Mouse (Mus musculus) midbrain, embryonic 11.5 days (tissue): Measurements from ENCODE around the gene Crnn. TPM values are rescaled to one million over a fixed set of nuclear protein-coding genes. Genes with fewer than 3 reads are reported as not detected.

Source experiments
- ATAC-seq: fragments of 200-750 bp; cut with Nextera tagmentation; 2 replicates; pipeline ENCODE4 v1.8.0; 2017; ENCODE audit warnings: moderate TSS enrichment, moderate library complexity; ENCODE audit not compliant: low FRiP score
- DNase-seq: peaks from one replicate; pipeline ENCODE4 v3.0.0; 2015; ENCODE audit warnings: low spot score; ENCODE audit errors: missing footprints
- H3K27ac ChIP-seq: fragments of 300-500 bp; sonication (generic); 2 replicates; pipeline ENCODE4 v1.5.1; 2014; ENCODE audit warnings: low read depth, low read length
- H3K27me3 ChIP-seq: fragments of 300-500 bp; sonication (generic); 2 replicates; pipeline ENCODE4 v1.6.1; 2014; ENCODE audit warnings: mild to moderate bottlenecking, low read length, moderate library complexity, mixed read lengths; ENCODE audit not compliant: control insufficient read depth, insufficient read depth
- H3K36me3 ChIP-seq: fragments of 300-500 bp; sonication (generic); 2 replicates; pipeline ENCODE4 v1.6.1; 2014; ENCODE audit warnings: mild to moderate bottlenecking, low read length, moderate library complexity, mixed read lengths; ENCODE audit not compliant: control insufficient read depth, insufficient read depth
- H3K4me1 ChIP-seq: fragments of 300-500 bp; sonication (generic); 2 replicates; pipeline ENCODE4 v1.6.1; 2014; ENCODE audit warnings: low read length; ENCODE audit not compliant: control insufficient read depth, insufficient read depth
- H3K4me2 ChIP-seq: fragments of 300-500 bp; sonication (generic); 2 replicates; pipeline ENCODE4 v1.6.1; 2014; ENCODE audit warnings: mild to moderate bottlenecking, moderate library complexity
- H3K4me3 ChIP-seq: fragments of 300-500 bp; sonication (generic); 2 replicates; pipeline ENCODE4 v1.5.1; 2014; ENCODE audit warnings: low read depth, low read length
- H3K9ac ChIP-seq: fragments of 300-500 bp; sonication (generic); 2 replicates; pipeline ENCODE4 v1.6.1; 2014; ENCODE audit warnings: low read length
- H3K9me3 ChIP-seq: fragments of 300-500 bp; sonication (generic); 2 replicates; pipeline ENCODE4 v1.6.1; 2016; ENCODE audit warnings: low read length; ENCODE audit not compliant: control insufficient read depth
- WGBS: fragments of 180-500 bp; shearing (Covaris S2); extraction: QIAGEN DNeasy Blood & Tissue Kit; methylation state at CpG from one replicate; pipeline ENCODE4 v1.1.7; 2014; 5-methylcytosine and 5-hydroxymethylcytosine counted together
- polyA plus RNA-seq: library from polyadenylated mRNA; unstranded; fragments of >200 nt; fragmentation: Nextera tagmentation; extraction: Ambion mirVana; gene quantifications from 2 replicates; pipeline ENCODE4 v1.2.1, GENCODE M21; 2014

Gene Crnn
- polyA plus RNA-seq = not detected in 2 replicates

DNA sequence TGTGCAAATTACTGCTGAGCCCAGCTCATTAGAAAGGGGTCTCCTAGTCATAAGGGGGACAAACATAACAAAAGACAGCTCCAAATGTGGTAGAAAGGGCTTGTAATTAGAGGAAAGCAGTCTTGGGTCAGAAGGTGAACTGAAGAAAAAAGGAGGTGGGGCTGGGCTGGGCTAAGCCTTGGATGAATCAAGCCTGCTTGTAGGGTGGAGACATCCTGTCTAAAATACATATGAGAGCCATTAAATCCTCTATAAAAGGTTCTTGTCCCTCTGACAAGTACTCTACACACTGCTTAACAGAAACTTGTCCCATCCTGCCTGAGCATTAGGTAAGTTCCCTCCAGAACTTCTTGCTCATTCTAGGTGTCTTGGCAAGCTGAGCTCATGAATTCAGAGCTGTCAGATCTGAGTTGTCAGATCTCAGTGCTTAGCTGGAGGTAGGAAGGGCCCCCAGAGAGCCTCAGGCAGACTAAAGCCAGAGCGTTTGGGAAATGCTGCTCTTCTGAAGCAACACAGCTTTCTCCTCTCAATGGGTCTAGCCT, at the start of gene Crnn:
Crnn (plus strand) TSS at position 278 of the 542 bp plus-strand sequence.
- no peaks in the 10 kb centered on the region for H3K27me3 ChIP-seq
- no peak within 1 kb of the TSS for H3K27ac ChIP-seq

DNA sequence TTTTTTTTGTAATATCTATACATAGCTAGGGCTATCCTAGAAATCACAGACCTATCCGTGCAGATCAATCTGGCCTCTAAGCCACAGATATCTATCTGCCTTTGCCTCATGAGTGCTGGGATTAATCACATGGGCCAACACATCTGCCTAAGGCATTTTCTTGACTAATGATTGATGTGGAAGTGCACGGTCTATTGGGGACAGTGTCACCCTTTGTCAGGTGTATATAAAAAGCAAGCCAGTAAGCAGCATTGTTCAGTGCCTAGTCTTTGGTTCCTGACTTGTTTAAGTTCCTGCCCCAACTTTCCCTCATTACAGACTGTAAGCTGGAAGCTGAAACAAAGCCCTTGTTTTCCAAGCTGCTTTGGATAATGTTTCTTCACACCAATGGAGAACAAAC, 48.1 kb upstream of the Crnn start:
- no peak overlapping the region for H3K27ac ChIP-seq
- no peak for ATAC-seq
- no peak overlapping the region for H3K4me2 ChIP-seq
- H3K9me3 ChIP-seq = no peaks in the 10 kb centered on the region
- H3K9ac ChIP-seq = no peak overlapping the region
- H3K36me3 ChIP-seq = no peaks in the 10 kb centered on the region
- no peak overlapping the region for H3K4me3 ChIP-seq
- no peaks in the 10 kb centered on the region for H3K27me3 ChIP-seq
- DNase-seq = no peak
- 85% methylated on average over 2 of the region's 2 CpGs for WGBS
- no peaks in the 10 kb centered on the region for H3K4me1 ChIP-seq

More for the DNA sequence above, at the start of gene Crnn:
- Histone ChIP-seq H3K9ac (no peak within 1 kb of the TSS), H3K36me3 (no peaks in the 10 kb centered on the region), H3K9me3 (no peaks in the 10 kb centered on the region), H3K4me2 (no peak within 1 kb of the TSS), H3K4me3 (no peak within 1 kb of the TSS), H3K4me1 (no peaks in the 10 kb centered on the region)
- ATAC-seq = no peak
- DNase-seq = no peak
- WGBS = 50% methylated on average over 1 of the region's 1 CpGs

DNA sequence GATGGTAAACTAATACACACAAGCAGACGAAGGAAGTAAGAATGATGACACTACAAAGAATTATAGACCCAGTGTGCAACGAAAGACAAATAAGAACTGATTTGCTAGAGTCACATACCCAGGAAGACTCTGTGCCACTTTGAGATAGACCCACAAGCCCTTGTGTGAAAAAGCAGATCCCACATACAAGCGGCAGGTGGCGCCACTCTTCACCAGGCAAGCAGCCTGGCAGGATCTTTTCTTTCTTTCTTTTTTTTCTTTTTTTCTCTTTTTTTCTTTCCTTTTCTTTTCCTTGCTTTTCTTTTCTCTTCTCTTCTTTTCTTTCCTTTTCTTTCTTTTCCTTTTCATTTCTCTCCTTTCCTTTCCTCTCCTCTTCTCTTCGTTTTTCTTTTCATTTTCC, 32.9 kb upstream of the Crnn start:
- H3K4me2 ChIP-seq = no peak overlapping the region
- no peak overlapping the region for H3K4me3 ChIP-seq
- H3K27ac ChIP-seq = no peak overlapping the region
- no peaks in the 10 kb centered on the region for H3K4me1 ChIP-seq
- no peaks in the 10 kb centered on the region for H3K27me3 ChIP-seq
- 40% methylated on average over 5 of the region's 5 CpGs for WGBS
- DNase-seq = no peak
- no peak overlapping the region for H3K9ac ChIP-seq
- ATAC-seq = no peak
- no peaks in the 10 kb centered on the region for H3K9me3 ChIP-seq
- H3K36me3 ChIP-seq = no peaks in the 10 kb centered on the region

DNA sequence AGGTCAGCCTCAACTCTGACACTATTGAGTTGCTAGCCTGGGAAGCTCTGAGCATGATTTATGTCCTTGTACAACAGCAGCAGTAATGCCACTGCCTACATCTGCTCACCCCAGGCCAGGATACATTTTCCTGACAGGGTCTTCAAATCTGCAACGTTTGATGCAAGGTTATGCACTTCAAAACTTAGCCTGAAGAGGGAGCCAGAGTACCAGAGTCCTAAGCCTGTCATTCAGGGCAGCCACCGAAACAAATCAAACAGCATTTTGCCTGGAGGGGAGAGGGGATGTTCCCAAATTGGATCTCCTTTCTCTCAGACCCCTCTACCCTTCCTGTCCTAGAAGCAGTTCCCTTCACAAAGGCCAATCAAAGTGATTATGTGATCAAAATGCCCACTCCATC, 30.1 kb upstream of the Crnn start:
- H3K4me3 ChIP-seq = no peak overlapping the region
- ATAC-seq = peak; percentile 42; the same call in 1 of the 2 replicates
- H3K9me3 ChIP-seq = no peaks in the 10 kb centered on the region
- DNase-seq = peak; percentile 93
- no peaks in the 10 kb centered on the region for H3K36me3 ChIP-seq
- no peaks in the 10 kb centered on the region for H3K27me3 ChIP-seq
- no peaks in the 10 kb centered on the region for H3K4me1 ChIP-seq
- H3K27ac ChIP-seq = no peak overlapping the region
- H3K4me2 ChIP-seq = no peak overlapping the region
- H3K9ac ChIP-seq = no peak overlapping the region
- 12% methylated on average over 2 of the region's 2 CpGs for WGBS

DNA sequence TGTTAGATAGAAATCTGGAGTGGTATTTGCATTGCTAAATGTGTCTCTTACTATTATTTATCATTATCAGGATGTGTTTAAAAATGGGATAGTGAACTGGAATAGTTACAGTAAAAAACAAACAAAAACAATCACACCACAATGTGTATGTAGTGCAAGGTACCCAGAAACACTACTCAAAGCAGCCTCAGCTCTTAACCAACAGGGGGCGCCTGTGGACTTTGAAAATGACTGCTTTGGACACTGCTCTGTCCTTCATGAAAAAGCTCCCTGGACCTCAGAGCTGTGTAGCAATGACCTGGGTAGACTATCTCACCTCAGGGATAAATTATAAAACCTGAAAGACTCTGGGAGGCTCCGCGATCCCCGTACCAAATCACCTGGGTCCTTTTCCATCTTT, 25.5 kb upstream of the Crnn start:
- H3K4me2 ChIP-seq = no peak overlapping the region
- no peaks in the 10 kb centered on the region for H3K4me1 ChIP-seq
- H3K27me3 ChIP-seq = no peaks in the 10 kb centered on the region
- H3K9ac ChIP-seq = no peak overlapping the region
- no peak for DNase-seq
- WGBS = 58% methylated on average over 4 of the region's 4 CpGs
- H3K4me3 ChIP-seq = no peak overlapping the region
- no peak for ATAC-seq
- H3K9me3 ChIP-seq = no peaks in the 10 kb centered on the region
- H3K27ac ChIP-seq = no peak overlapping the region
- H3K36me3 ChIP-seq = no peaks in the 10 kb centered on the region

DNA sequence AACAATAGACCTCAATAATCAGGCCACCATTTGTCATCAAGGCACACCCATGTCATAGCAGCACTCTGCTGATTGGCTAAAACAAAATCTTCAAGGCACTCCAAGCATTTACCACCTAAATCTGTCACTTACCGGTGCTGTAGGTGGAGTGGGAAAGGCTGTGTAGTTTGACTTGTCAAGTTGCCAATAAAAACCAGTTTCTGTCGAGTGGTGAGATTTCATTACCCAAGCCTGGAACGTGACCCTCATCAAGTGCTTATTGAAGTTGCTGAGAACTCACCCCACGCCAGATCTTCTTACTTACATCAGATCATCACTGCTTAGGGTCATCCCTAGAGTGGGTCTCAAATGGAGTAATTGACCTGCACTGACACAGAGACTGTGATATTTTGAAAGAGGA, 16.5 kb upstream of the Crnn start:
- H3K4me1 ChIP-seq = no peaks in the 10 kb centered on the region
- 68% methylated on average over 4 of the region's 4 CpGs for WGBS
- H3K27ac ChIP-seq = no peak overlapping the region
- H3K36me3 ChIP-seq = no peaks in the 10 kb centered on the region
- ATAC-seq (no peak), DNase-seq (no peak)
- no peak overlapping the region for H3K4me3 ChIP-seq
- H3K27me3 ChIP-seq = no peaks in the 10 kb centered on the region
- H3K4me2 ChIP-seq = no peak overlapping the region
- no peak overlapping the region for H3K9ac ChIP-seq
- no peaks in the 10 kb centered on the region for H3K9me3 ChIP-seq

DNA sequence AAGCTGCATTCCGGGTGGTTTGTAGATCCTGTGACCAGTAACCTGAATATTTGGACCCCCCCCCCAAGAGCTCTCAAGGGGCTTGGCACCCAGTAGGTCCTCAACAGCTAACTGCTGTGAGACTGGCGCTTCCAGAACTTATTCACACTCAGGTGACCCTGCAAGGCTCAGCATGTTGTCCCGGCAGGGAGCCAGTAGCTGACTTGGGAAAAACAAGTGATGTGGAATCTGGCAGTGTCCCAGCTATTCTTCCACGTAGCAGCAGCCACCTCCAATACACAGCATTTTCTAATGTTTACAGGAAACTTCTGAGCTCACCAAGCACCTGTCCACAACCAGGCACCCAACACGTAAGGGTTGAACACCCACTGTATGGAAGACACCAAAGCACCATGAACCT, 15.5 kb upstream of the Crnn start:
- no peak overlapping the region for H3K9ac ChIP-seq
- no peak overlapping the region for H3K4me3 ChIP-seq
- H3K27me3 ChIP-seq = no peaks in the 10 kb centered on the region
- ATAC-seq = no peak
- WGBS = 50% methylated on average over 5 of the region's 5 CpGs
- no peaks in the 10 kb centered on the region for H3K9me3 ChIP-seq
- H3K36me3 ChIP-seq = no peaks in the 10 kb centered on the region
- no peak overlapping the region for H3K27ac ChIP-seq
- DNase-seq = no peak
- no peaks in the 10 kb centered on the region for H3K4me1 ChIP-seq
- H3K4me2 ChIP-seq = no peak overlapping the region

DNA sequence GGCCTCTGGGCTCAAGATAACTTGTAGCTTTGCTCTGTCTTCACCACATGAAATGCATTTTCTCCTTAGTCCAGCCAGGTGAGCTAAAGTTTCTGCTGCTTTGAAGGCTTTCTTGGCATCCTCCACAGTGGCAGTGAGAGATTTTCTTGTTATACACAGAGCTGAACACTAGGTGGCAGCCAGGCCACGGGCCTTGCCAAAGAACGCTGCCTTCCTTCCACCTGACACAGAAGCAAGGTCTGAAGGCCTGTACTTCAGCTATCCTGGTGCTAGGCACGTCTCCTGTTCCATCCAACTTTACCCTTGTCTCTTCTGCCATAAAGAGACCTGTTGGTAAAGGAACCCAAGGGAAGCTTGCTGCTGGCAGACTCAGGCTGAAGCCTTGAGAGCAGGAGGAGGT, 14.1 kb upstream of the Crnn start:
- WGBS = 24% methylated on average over 3 of the region's 3 CpGs
- peak; percentile 72 for ATAC-seq

DNA sequence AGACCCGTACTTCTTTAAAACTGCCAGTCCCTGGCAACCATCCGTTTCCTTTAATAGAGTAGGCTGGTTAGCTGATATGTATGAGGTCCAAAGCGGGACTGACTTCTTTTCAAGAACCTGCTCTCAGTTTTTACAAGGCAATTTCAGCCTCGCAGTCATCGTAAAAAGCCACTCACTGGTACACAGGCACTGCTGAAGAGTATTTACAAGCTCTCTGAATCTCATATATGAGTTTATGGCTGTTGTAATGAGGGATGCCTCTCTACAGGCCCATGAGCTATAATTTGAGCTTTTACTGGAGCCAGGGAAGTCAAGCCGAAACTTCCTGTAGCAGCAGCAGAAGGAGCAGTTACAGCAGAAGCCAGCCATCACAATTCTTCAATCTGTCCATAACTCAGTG, 17.9 kb downstream of the Crnn start:
- Histone ChIP-seq H3K4me2 (no peak overlapping the region), H3K36me3 (no peaks in the 10 kb centered on the region), H3K4me3 (no peak overlapping the region), H3K27me3 (no peaks in the 10 kb centered on the region), H3K27ac (no peak overlapping the region), H3K9me3 (no peaks in the 10 kb centered on the region), H3K9ac (no peak overlapping the region), H3K4me1 (no peaks in the 10 kb centered on the region)
- no peak for ATAC-seq
- 85% methylated on average over 6 of the region's 6 CpGs for WGBS
- DNase-seq = no peak

More for the DNA sequence above, 14.1 kb upstream of the Crnn start:
- peak; percentile 89 for DNase-seq
- H3K9me3 ChIP-seq = no peaks in the 10 kb centered on the region
- no peak overlapping the region for H3K4me3 ChIP-seq
- no peak overlapping the region for H3K27ac ChIP-seq
- no peaks in the 10 kb centered on the region for H3K36me3 ChIP-seq
- H3K27me3 ChIP-seq = no peaks in the 10 kb centered on the region
- H3K4me2 ChIP-seq = no peak overlapping the region
- no peak overlapping the region for H3K9ac ChIP-seq
- no peaks in the 10 kb centered on the region for H3K4me1 ChIP-seq
